Mouse (Mus musculus) stomach, embryonic 16.5 days (tissue): ENCODE data around the gene Dip2b. TPM values are rescaled to one million over a fixed set of nuclear protein-coding genes. Genes with fewer than 3 reads are reported as not detected.
A peak's percentile ranks its signal among the peaks of the same experiment; 100 is the strongest.

ENCODE experiments used
- ATAC-seq: fragments of 200-750 bp; cut with Nextera tagmentation; 2 replicates; pipeline ENCODE4 v1.8.0; 2017; ENCODE audit warnings: moderate number of reproducible peaks, moderate TSS enrichment; ENCODE audit not compliant: insufficient read depth, low FRiP score
- H3K27ac ChIP-seq: fragments of 300-500 bp; sonication (generic); 2 replicates; pipeline ENCODE4 v1.5.1; 2014; ENCODE audit warnings: low read length
- H3K27me3 ChIP-seq: fragments of 300-500 bp; sonication (generic); 2 replicates; pipeline ENCODE4 v1.6.1; 2014; ENCODE audit warnings: low read length, control low read depth, mixed read lengths; ENCODE audit not compliant: control insufficient read depth, insufficient read depth
- H3K36me3 ChIP-seq: fragments of 300-500 bp; sonication (generic); 2 replicates; pipeline ENCODE4 v1.6.1; 2014; ENCODE audit warnings: low read length; ENCODE audit not compliant: control insufficient read depth, insufficient read depth
- H3K4me1 ChIP-seq: fragments of 300-500 bp; sonication (generic); 2 replicates; pipeline ENCODE4 v1.6.1; 2014; ENCODE audit warnings: low read length, control low read depth, mixed read lengths; ENCODE audit not compliant: control insufficient read depth, insufficient read depth
- H3K4me2 ChIP-seq: fragments of 300-500 bp; sonication (generic); 2 replicates; pipeline ENCODE4 v1.6.1; 2014; ENCODE audit warnings: low read depth, low read length, mixed read lengths
- H3K4me3 ChIP-seq: fragments of 300-500 bp; sonication (generic); replicated peaks from 2 replicates; pipeline ENCODE4 v1.5.1; 2014; ENCODE audit warnings: mild to moderate bottlenecking, low read length
- H3K9ac ChIP-seq: fragments of 300-500 bp; sonication (generic); 2 replicates; pipeline ENCODE4 v1.6.1; 2014; ENCODE audit warnings: low read length
- H3K9me3 ChIP-seq: fragments of 300-500 bp; sonication (generic); replicated peaks from 2 replicates; pipeline ENCODE4 v1.6.1; 2016; ENCODE audit warnings: low read length, control low read depth; ENCODE audit not compliant: control insufficient read depth
- WGBS: fragments of 180-500 bp; shearing (Covaris S2); extraction: QIAGEN DNeasy Blood & Tissue Kit; methylation state at CpG from one replicate; pipeline ENCODE4 v1.1.7; 2014; 5-methylcytosine and 5-hydroxymethylcytosine counted together
- polyA plus RNA-seq: library from polyadenylated mRNA; unstranded; fragments of >200 nt; fragmentation: Nextera tagmentation; extraction: Ambion mirVana; gene quantifications from 2 replicates; pipeline ENCODE4 v1.2.1, GENCODE M21; 2015

The Dip2b gene
- polyA plus RNA-seq, 1 experiment from 2014 or later = 10.4 TPM

GRCm38 (mm10) chr15:100059626-100060311, 21.3 kb downstream of the Dip2b start:
- 65% methylated on average over 7 of the region's 7 CpGs for WGBS
- Histone ChIP-seq H3K27me3 (no peaks in the 10 kb centered on the region), H3K9me3 (no peaks in the 10 kb centered on the region), H3K4me2 (no peak overlapping the region), H3K4me3 (no peak overlapping the region), H3K4me1 (peaks cover 14% of the 10 kb centered on the region), H3K9ac (0 out of 2 replicates have a peak overlapping the region, but pooled peaks have one; percentile 16), H3K36me3 (no peaks in the 10 kb centered on the region), H3K27ac (0 out of 2 replicates have a peak overlapping the region, but pooled peaks have one; percentile 14)
- ATAC-seq = no peak

GRCm38 (mm10) chr15:100060513-100061140, 22.2 kb downstream of the Dip2b start:
- no peaks in the 10 kb centered on the region for H3K9me3 ChIP-seq
- H3K4me2 ChIP-seq = no peak overlapping the region
- no peak overlapping the region for H3K27ac ChIP-seq
- ATAC-seq = no peak
- no peaks in the 10 kb centered on the region for H3K36me3 ChIP-seq
- H3K4me3 ChIP-seq = no peak overlapping the region
- no peaks in the 10 kb centered on the region for H3K27me3 ChIP-seq
- WGBS = 79% methylated on average over 4 of the region's 4 CpGs
- no peak overlapping the region for H3K9ac ChIP-seq
- H3K4me1 ChIP-seq = peaks cover 14% of the 10 kb centered on the region

GRCm38 (mm10) chr15:100061377-100061776, 22.9 kb downstream of the Dip2b start:
- no peak overlapping the region for H3K9ac ChIP-seq
- H3K9me3 ChIP-seq = no peaks in the 10 kb centered on the region
- H3K4me2 ChIP-seq = no peak overlapping the region
- H3K36me3 ChIP-seq = no peaks in the 10 kb centered on the region
- ATAC-seq = no peak
- 86% methylated on average over 3 of the region's 3 CpGs for WGBS
- no peak overlapping the region for H3K27ac ChIP-seq
- H3K4me1 ChIP-seq = peaks cover 14% of the 10 kb centered on the region
- H3K4me3 ChIP-seq = no peak overlapping the region
- H3K27me3 ChIP-seq = no peaks in the 10 kb centered on the region

GRCm38 (mm10) chr15:100063229-100063773, 24.8 kb downstream of the Dip2b start:
- peaks cover 16% of the 10 kb centered on the region for H3K4me1 ChIP-seq
- H3K4me2 ChIP-seq = no peak overlapping the region
- no peaks in the 10 kb centered on the region for H3K27me3 ChIP-seq
- no peak overlapping the region for H3K27ac ChIP-seq
- H3K9me3 ChIP-seq = no peaks in the 10 kb centered on the region
- H3K9ac ChIP-seq = no peak overlapping the region
- no peak overlapping the region for H3K4me3 ChIP-seq
- WGBS = 94% methylated on average over 12 of the region's 13 CpGs
- H3K36me3 ChIP-seq = no peaks in the 10 kb centered on the region
- no peak for ATAC-seq

GRCm38 (mm10) chr15:100066702-100067101, 28.2 kb downstream of the Dip2b start:
- no peaks in the 10 kb centered on the region for H3K27me3 ChIP-seq
- H3K9me3 ChIP-seq = no peaks in the 10 kb centered on the region
- H3K4me3 ChIP-seq = no peak overlapping the region
- no peaks in the 10 kb centered on the region for H3K36me3 ChIP-seq
- H3K4me1 ChIP-seq = peaks cover 5% of the 10 kb centered on the region; the same call in 1 of the 2 replicates
- H3K4me2 ChIP-seq = peak overlapping the region; percentile 7; the same call in 1 of the 2 replicates
- ATAC-seq = peak; percentile 79; the same call in 1 of the 2 replicates
- H3K27ac ChIP-seq = peak overlapping the region; percentile 85
- 53% methylated on average over 9 of the region's 9 CpGs for WGBS
- H3K9ac ChIP-seq = no peak overlapping the region

- H3K9ac ChIP-seq = no peak overlapping the region
- H3K36me3 ChIP-seq = no peaks in the 10 kb centered on the region
- no peaks in the 10 kb centered on the region for H3K27me3 ChIP-seq
- no peak overlapping the region for H3K4me2 ChIP-seq
- H3K4me1 ChIP-seq = peaks cover 23% of the 10 kb centered on the region
- H3K9me3 ChIP-seq = no peaks in the 10 kb centered on the region
- H3K4me3 ChIP-seq = no peak overlapping the region
- ATAC-seq = no peak
- 81% methylated on average over 4 of the region's 4 CpGs for WGBS
- H3K27ac ChIP-seq = no peak overlapping the region
Measured at GRCm38 (mm10) chr15:100069101-100069500, 30.6 kb downstream of the Dip2b start.

- ATAC-seq = no peak
- Histone ChIP-seq H3K4me1 (peaks cover 32% of the 10 kb centered on the region), H3K4me3 (no peak overlapping the region), H3K27ac (no peak overlapping the region), H3K27me3 (no peaks in the 10 kb centered on the region), H3K9me3 (no peaks in the 10 kb centered on the region), H3K36me3 (no peaks in the 10 kb centered on the region), H3K9ac (no peak overlapping the region), H3K4me2 (no peak overlapping the region)
- 76% methylated on average over 8 of the region's 8 CpGs for whole genome bisulfite sequencing
Measured at GRCm38 (mm10) chr15:100070021-100070420, 31.6 kb downstream of the Dip2b start.

- 65% methylated on average over 3 of the region's 3 CpGs for WGBS
- Histone ChIP-seq H3K4me1 (peaks cover 43% of the 10 kb centered on the region), H3K9me3 (no peaks in the 10 kb centered on the region), H3K4me3 (no peak overlapping the region), H3K36me3 (no peaks in the 10 kb centered on the region), H3K27me3 (no peaks in the 10 kb centered on the region), H3K27ac (no peak overlapping the region; the same call in 1 of the 2 replicates), H3K9ac (no peak overlapping the region), H3K4me2 (no peak overlapping the region)
- ATAC-seq = peak; percentile 80
Measured at GRCm38 (mm10) chr15:100071819-100072218, 33.4 kb downstream of the Dip2b start.
